Mouse (Mus musculus) induced T-regulatory cell, adult 2 months (primary cell): ENCODE data around the gene Cmtm8.

Experiments used
- DNase-seq: peaks from one replicate; pipeline ENCODE4 v3.0.0-alpha.2; 2012; ENCODE audit warnings: low read depth

Cmtm8 gene

DNA sequence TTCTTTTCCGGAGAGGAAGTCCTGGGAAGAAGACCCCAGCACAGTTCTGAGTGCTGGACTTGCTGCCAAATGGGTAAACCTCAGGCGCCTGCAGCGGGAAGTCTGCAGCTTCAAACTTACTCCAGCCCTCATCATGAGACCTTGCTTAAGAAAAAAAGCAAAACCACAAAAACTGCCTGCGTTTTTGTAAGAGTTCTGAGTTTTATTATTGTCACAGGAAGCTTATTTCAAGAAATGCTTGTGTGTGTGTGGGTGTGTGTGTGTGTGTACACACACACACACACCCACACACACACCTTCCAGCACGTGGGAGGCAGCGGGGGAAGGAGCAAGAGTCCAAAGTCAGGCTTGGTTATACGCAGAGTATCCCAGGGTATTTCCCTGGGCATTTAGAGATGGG lies 85.7 kb downstream of the Cmtm8 start:
- peak; percentile 69 for DNase-seq

DNA sequence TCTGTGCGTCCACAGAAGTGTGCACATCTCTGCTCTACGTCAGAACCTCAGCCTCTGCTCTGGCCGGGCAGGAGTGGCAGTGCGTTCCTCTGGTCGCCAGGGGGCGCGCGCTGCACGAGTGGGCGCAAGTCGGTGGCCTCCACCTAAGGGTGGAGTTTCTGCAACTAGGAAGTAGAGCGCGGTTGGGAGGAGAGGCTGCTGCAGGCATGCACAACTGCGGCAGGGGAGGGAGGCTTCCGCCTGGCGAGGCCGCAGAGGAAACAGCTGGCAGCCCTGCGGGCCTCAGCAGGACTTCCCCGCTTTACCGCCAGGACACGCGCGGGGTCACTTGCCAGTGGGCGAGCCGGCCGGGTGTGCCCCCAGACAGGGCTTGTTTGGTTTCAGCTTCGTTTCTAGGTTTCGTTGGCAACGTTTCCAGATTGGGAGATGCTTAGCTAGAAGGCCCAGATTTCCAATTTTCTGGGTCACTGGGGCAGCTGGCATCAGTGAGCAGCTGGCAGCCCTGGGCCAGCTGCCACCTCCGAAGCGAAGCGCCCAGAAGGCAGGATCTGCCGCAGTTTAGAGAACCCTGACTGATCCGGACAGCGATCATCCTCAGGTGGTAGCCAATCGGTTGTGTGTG lies 91.0 kb downstream of the Cmtm8 start:
- peak; percentile 95 for DNase-seq

GRCm38 (mm10) chr9:114752311-114752710 lies 91.6 kb downstream of the Cmtm8 start:
- DNase-seq = peak; percentile 88

DNA sequence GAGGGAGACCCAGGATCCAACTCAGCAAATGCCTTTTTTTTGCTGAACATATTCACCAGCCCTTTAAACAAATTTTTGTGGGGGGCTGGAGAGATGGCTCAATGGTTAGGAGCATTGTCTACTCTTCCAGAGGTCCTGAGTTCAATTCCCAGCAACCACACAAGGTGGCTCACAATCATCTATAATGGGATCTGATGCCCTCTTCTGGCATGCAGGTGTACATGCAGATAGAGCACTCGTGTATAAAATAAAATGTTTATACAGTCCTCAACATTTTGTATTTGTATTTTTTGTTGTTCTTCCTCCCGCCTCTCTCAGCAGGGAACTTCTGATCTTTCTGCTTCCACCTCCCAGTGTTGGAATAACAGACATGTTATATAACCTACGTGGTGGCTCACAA lies 92.4 kb downstream of the Cmtm8 start:
- no peak for DNase-seq

- DNase-seq = no peak
Observed at GRCm38 (mm10) chr9:114747466-114747865, 96.5 kb downstream of the Cmtm8 start.

DNA sequence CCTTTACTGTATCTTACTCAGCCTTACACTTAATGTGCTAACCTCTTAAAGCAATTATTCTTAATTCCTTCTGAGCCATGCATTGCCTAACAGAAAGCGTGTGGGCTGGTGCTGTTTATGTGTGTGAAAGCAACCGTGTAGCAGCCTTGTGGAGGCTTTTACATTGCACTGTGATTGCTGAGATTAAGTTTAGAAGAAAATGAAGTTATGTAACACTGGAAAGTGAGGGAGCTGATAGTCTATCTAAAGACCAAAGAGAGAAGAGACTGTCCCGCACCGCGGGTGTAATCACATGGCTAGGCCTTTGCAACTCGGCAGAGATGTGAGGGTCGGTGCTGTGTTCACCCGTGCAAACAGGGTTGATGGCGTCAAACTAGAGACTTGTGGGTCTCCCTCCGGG lies 96.9 kb downstream of the Cmtm8 start:
- no peak for DNase-seq

DNA sequence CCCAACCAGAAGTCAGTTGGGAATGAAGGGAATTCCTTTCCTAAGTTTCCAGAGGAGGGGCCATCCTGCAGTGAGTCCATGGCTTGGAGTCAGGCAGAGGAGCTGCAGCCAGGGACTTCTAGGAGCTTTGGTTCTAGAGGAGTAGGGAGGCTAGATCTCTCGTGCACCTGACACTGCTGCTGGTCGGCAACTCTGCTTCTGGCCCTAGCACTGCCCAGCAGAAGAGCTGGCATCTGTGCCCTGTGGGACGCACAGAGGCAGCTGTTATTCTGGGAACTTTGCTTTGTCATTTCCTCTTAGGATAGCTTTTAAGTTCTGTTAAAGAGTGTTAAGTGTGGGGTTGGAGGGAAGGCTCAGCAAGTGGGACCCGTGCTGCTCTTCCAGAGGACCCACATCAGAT lies 98.3 kb downstream of the Cmtm8 start:
- no peak for DNase-seq

GRCm38 (mm10) chr9:114745163-114745562 lies 98.8 kb downstream of the Cmtm8 start:
- no peak for DNase-seq

DNA sequence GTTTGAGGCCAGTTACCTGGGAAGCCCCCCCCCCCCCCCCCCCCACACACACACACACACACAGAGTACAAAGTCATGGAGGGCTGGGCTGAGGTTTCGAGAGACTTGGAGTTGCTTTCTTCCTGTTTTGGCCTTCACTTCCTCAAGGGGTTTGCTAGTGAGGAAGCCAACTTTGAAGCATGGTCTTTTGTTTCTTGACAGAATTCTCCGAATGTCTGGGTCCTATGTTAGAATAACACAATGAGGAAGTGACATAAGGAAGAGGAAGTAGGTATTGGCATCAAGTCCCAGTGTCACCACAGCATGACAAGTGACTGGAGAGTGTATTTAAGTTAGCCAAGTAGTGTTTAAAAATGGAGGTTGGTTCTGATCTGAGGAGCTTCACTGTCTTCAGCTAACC lies 101.2 kb downstream of the Cmtm8 start:
- peak; percentile 57 for DNase-seq

- DNase-seq = peak; percentile 71
Observed at GRCm38 (mm10) chr9:114740336-114740735, 103.6 kb downstream of the Cmtm8 start.
